Mouse (Mus musculus) kidney, postnatal 10 days (tissue): ENCODE measurements around the gene Tns1.

Experiments used
- DNase-seq: peaks from one replicate; pipeline ENCODE4 v3.0.0; 2021; ENCODE audit warnings: mixed read lengths

Gene Tns1

DNA sequence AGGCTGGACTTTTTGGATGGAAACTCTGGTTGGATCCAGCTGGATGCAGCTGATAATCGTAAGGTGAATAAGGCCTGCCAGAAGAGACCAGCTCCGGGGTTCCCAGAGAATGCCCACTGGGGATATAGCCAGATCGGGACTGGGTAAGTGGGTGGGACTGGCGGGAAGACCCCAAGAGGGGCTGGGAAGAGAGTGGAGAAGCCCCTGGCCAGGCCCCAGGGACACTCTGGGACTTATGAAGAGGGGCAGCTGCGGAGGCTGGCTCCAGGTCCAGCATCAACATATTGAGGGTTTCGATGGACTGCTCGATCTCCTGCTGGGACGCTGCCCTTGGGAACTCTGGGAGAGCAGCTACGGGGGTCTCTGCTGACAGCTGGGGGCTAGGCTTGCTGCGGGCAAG is 171.7 kb downstream of the Tns1 start:
- DNase-seq = no peak

DNA sequence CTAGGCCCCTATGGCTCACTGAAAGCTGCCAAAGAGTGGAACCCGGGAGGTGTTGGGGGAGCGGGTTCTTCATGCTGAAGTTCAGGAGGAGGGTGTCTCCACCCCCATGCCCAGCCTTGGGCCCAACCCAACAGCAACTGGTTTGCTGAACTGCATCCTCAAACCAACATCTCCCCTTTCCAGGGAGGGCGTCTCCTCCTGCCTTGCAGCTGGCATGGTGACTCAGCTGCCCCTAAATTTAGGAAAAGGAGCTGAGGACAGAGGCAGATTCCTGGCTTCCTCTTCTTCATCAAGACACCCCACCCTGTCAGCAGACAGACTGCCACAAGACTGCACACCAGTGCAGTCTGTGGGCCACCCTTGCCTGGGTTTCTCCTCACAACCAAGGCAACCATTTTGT is 173.1 kb downstream of the Tns1 start:
- no peak for DNase-seq

- DNase-seq = no peak
Observed at GRCm38 (mm10) chr1:73948757-73949156, 175.5 kb downstream of the Tns1 start.

- DNase-seq = no peak
Observed at GRCm38 (mm10) chr1:73947525-73948304, 176.5 kb downstream of the Tns1 start.

GRCm38 (mm10) chr1:73946701-73947100 is 177.5 kb downstream of the Tns1 start:
- DNase-seq = no peak

GRCm38 (mm10) chr1:73944393-73944792 is 179.9 kb downstream of the Tns1 start:
- no peak for DNase-seq

DNA sequence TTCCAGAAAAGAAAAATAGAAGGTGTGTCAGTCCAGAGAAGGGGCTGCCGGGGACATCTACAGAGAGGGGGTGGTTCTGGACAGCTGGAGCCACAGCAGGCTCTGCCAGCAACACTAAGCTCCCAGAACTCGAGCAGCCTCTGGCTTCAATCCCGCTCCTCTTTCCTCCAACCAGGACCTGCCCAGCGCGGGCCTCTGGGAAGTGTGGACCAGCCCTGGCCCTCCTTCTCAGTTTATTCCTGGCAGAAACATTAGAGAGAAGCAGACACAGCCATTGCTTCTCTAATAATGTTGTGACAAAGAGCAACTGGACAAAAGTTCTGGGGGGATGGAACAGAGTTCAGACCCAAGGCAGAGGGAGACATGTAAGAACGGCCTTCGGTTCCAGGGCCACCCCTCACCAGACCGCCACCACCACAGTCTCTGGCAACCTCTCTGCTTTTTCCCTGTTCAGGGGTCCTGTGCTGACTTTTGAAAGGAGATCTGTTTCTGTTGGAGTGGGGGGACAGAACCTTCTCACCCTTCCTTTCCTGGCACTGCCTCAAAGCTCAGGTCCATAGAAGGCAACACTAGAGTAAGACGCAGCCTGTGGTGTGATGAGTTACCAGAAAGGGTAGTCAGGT is 180.5 kb downstream of the Tns1 start:
- peak; percentile 79 for DNase-seq

GRCm38 (mm10) chr1:73943255-73943654 is 181.0 kb downstream of the Tns1 start:
- no peak for DNase-seq

- peak; percentile 70 for DNase-seq
Observed at GRCm38 (mm10) chr1:73942243-73942642, 182.0 kb downstream of the Tns1 start.

GRCm38 (mm10) chr1:73941697-73942096 is 182.6 kb downstream of the Tns1 start:
- no peak for DNase-seq

DNA sequence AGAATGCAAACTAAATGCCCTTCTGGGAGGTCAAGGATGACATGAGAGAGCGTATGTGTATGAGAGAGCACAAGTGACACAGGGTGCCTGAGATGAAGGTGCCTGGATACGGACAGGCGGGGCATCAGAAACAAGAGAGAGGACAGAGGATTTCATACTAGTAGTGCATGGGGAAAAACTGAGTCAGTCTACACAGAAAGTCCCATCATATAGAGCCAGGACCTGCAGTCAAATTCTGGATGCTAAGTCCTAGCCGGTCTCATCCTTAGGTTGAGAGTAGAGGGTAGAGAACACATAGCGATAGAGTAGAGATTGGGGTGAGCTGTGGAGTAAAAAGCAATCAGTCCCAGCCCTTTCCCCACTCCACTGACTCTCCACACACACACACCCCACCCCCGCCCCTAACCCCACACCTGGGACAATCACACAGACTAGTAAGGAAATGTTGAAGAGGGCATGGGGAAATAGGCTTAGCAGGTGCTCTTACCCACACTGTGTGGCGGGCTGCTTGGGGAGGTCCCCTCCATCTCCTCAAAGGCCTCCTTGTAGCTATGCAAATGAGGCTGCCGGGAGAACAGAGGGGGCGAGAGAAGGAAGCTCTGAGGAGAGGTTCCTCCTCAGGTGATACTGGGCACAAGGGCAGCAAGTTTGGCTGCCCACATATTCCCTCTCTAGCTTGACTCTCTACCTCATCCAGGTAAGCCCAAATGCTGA is 183.6 kb downstream of the Tns1 start:
- no peak for DNase-seq

DNA sequence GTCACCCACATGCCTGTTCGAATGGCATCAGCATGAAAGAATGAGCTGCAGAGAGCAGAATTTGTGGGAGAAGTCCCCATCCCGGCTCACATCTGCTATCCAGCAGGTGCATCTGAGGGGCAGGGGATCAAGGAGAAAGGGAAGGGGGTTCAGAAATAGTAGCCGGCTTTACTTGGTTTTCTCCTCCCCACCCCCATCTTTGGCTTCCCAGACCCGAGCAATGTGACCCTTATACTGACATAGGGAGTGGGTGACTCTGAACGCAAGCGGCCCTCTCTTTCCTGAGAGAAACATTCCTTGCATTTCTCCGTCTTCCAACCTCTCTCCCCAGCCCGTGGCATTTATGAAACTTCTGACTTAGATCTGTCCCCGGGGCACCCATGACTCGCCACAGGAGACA is 185.7 kb downstream of the Tns1 start:
- no peak for DNase-seq

- DNase-seq = no peak
Observed at GRCm38 (mm10) chr1:73937805-73938204, 186.4 kb downstream of the Tns1 start.

- DNase-seq = no peak
Observed at GRCm38 (mm10) chr1:73936537-73936936, 187.7 kb downstream of the Tns1 start.

DNA sequence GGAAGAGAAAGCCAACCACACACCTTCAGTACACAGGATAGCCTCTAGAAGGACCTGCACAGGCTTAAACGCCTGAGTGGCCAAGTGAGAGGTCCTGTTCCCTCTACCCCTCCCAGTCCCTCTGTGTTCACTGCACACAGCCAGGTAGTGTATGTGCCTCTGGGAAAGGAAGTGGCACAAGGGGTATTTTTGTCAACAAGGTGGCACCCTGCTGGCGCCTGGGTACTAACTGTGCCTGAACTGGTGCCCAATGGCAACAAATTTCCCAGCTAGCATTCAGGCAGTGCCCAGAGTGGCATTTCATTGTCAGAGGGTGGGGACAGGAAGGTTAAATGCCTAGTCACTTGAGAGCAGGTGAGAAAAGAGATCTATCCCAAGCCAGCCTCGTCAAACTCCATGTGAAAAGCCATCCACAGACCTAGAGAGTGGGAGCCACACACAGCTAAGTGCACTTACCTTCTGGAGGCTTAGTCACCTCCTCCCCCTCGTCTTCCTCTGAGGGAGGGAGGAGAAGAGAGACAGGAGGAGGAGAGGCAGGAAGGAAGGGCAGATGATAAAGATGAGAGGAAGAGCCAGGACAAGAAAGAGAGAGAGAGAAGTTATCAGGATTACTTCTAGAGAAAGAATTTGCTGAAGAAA is 188.7 kb downstream of the Tns1 start:
- no peak for DNase-seq

- DNase-seq = no peak
Observed at GRCm38 (mm10) chr1:73933146-73933490, 191.1 kb downstream of the Tns1 start.

GRCm38 (mm10) chr1:73932421-73933145 is 191.7 kb downstream of the Tns1 start:
- DNase-seq = peak; percentile 78

GRCm38 (mm10) chr1:73931851-73932250 is 192.4 kb downstream of the Tns1 start:
- DNase-seq = peak; percentile 81

- DNase-seq = peak; percentile 82
Observed at GRCm38 (mm10) chr1:73930411-73931134, 193.7 kb downstream of the Tns1 start.

DNA sequence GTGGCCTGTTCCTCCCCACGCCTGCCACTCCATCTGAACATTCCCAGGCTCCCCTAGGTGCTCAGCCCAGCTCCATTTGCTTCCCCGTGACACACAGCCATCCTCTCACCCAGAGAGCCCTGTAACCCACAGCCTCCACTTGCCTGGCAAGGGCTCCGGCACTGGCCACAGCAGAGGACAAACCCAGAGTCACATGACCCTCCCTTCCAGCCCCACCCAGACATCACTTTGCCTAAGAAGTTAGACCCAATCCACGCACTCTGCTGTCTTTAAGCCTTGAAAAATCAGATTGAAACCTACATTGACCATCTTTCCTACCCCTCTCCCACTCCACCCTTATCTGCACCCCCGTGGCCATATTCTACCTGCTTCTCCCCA is 194.3 kb downstream of the Tns1 start:
- no peak for DNase-seq

DNA sequence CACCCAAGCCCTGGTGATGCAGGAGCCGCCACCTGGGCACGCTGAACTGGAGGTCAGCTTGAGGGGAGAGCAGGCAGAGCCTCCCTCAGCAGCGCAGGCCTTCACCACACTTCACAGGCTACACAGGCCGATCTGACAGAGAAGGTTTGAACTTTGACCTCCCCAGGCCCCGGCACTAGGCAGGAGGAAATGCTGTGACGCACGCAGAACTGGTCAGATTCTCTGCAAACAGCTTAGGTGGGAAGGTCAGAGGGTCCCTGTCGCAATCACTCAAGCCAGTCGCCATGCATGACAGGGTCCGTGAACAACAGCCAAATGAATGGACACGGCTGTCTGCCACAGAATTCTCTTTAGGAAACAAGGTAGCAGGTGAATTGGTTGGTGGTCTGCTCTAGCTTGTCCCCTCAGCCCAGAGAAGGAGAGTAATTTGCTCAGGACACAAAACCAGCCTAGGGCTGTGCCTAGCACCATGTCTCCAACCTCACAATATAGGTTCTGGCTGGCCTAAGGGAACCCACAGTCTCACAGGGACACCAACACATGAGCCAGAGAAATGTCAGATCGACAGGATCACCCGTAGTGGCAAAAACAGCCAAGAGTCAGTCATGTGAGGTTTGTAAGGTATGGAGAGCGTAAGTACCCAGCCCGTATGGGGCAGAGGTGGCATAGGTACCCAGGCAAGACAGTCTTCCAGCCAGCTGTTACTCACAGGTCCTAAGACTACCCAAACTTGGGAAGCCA is 194.9 kb downstream of the Tns1 start:
- DNase-seq = peak; percentile 80
